Mouse (Mus musculus) frontal cortex, adult (tissue): ENCODE data around the gene Erich3.

Experiments
- ATAC-seq: cut with Nextera tagmentation; 2 replicates; pipeline ENCODE4 v1.9.2; 2017; ENCODE audit warnings: mild to moderate bottlenecking, moderate library complexity, mixed read lengths; ENCODE audit not compliant: low TSS enrichment

The Erich3 gene

GRCm38 (mm10) chr3:154766321-154766720, 102.7 kb downstream of the Erich3 start:
- no peak for ATAC-seq

GRCm38 (mm10) chr3:154771651-154772050, 108.0 kb downstream of the Erich3 start:
- no peak for ATAC-seq

- no peak for ATAC-seq
Measured at GRCm38 (mm10) chr3:154778836-154779595, 115.4 kb downstream of the Erich3 start.

GRCm38 (mm10) chr3:154786354-154786753, 122.7 kb downstream of the Erich3 start:
- no peak for ATAC-seq

GRCm38 (mm10) chr3:154787611-154788010, 124.0 kb downstream of the Erich3 start:
- no peak for ATAC-seq

GRCm38 (mm10) chr3:154793571-154793970, 129.9 kb downstream of the Erich3 start:
- no peak for ATAC-seq

GRCm38 (mm10) chr3:154798806-154799205, 135.1 kb downstream of the Erich3 start:
- ATAC-seq, result no peak

- ATAC-seq, result no peak
Measured at GRCm38 (mm10) chr3:154800454-154800853, 136.8 kb downstream of the Erich3 start.

- ATAC-seq, result no peak
Measured at GRCm38 (mm10) chr3:154800888-154801429, 137.3 kb downstream of the Erich3 start.

- ATAC-seq, result peak; percentile 92
Measured at GRCm38 (mm10) chr3:154806626-154807025, 143.0 kb downstream of the Erich3 start.

GRCm38 (mm10) chr3:154810273-154810870, 146.7 kb downstream of the Erich3 start:
- no peak for ATAC-seq

- ATAC-seq, result no peak; the same call in 1 of the 2 replicates
Measured at GRCm38 (mm10) chr3:154811281-154811680, 147.6 kb downstream of the Erich3 start.

GRCm38 (mm10) chr3:154811833-154812232, 148.2 kb downstream of the Erich3 start:
- ATAC-seq, result no peak; the same call in 1 of the 2 replicates

GRCm38 (mm10) chr3:154812893-154813292, 149.2 kb downstream of the Erich3 start:
- ATAC-seq, result no peak

GRCm38 (mm10) chr3:154815606-154816005, 151.9 kb downstream of the Erich3 start:
- no peak for ATAC-seq

- no peak for ATAC-seq
Measured at GRCm38 (mm10) chr3:154816231-154816630, 152.6 kb downstream of the Erich3 start.

- peak; percentile 75 for ATAC-seq
Measured at GRCm38 (mm10) chr3:154816801-154817625, 153.4 kb downstream of the Erich3 start.
